Mouse (Mus musculus) neural tube, embryonic 14.5 days (tissue): ENCODE data around the gene Elp1. TPM values are rescaled to one million over a fixed set of nuclear protein-coding genes. Genes with fewer than 3 reads are reported as not detected.

ENCODE experiments used
- ATAC-seq: fragments of 200-750 bp; cut with Nextera tagmentation; 2 replicates; pipeline ENCODE4 v1.8.0; 2017; ENCODE audit warnings: low read depth, mild to moderate bottlenecking, moderate TSS enrichment, moderate library complexity
- H3K27ac ChIP-seq: fragments of 300-500 bp; sonication (generic); 2 replicates; pipeline ENCODE4 v1.5.1; 2014; ENCODE audit warnings: low read depth, mild to moderate bottlenecking, control low read depth, low read length, moderate library complexity, mixed read lengths
- H3K27me3 ChIP-seq: fragments of 300-500 bp; sonication (generic); 2 replicates; pipeline ENCODE4 v1.6.1; 2014; ENCODE audit warnings: low read length; ENCODE audit not compliant: control insufficient read depth, insufficient read depth
- H3K36me3 ChIP-seq: fragments of 300-500 bp; sonication (generic); 2 replicates; pipeline ENCODE4 v1.6.1; 2014; ENCODE audit warnings: low read length, mixed read lengths; ENCODE audit not compliant: control insufficient read depth, insufficient read depth
- H3K4me1 ChIP-seq: fragments of 300-500 bp; sonication (generic); 2 replicates; pipeline ENCODE4 v1.6.1; 2014; ENCODE audit warnings: low read length; ENCODE audit not compliant: control insufficient read depth, insufficient read depth
- H3K4me2 ChIP-seq: fragments of 300-500 bp; sonication (generic); 2 replicates; pipeline ENCODE4 v1.6.1; 2014; ENCODE audit warnings: mild to moderate bottlenecking, low read depth, low read length, control low read depth
- H3K4me3 ChIP-seq: fragments of 300-500 bp; sonication (generic); 2 replicates; pipeline ENCODE4 v1.5.1; 2014; ENCODE audit warnings: low read depth, low read length, control low read depth, mixed read lengths
- H3K9ac ChIP-seq: fragments of 300-500 bp; sonication (generic); replicated peaks from 2 replicates; pipeline ENCODE4 v1.6.1; 2014; ENCODE audit warnings: low read depth, mild to moderate bottlenecking, control low read depth, low read length, mixed read lengths
- H3K9me3 ChIP-seq: fragments of 300-500 bp; sonication (generic); 2 replicates; pipeline ENCODE4 v1.6.1; 2016; ENCODE audit warnings: low read length; ENCODE audit not compliant: control insufficient read depth
- WGBS: fragments of 180-500 bp; shearing (Covaris S2); extraction: QIAGEN DNeasy Blood & Tissue Kit; methylation state at CpG from one replicate; pipeline ENCODE4 v1.1.7; 2014; 5-methylcytosine and 5-hydroxymethylcytosine counted together
- polyA plus RNA-seq: library from polyadenylated mRNA; unstranded; fragments of >200 nt; fragmentation: Nextera tagmentation; extraction: Ambion mirVana; gene quantifications from 2 replicates; pipeline ENCODE4 v1.2.1, GENCODE M21; 2014

The Elp1 gene
- polyA plus RNA-seq, result 76.9 and 94.1 TPM in 2 replicates

GRCm38 (mm10) chr4:56801907-56802668 lies at the start of gene Elp1, which contains the start of gene Fam206a:
Gene Elp1 (minus strand): TSS chr4:56802331.
Gene Fam206a (plus strand): TSS chr4:56802345.
- under 1% methylated on average over 72 of the region's 72 CpGs for WGBS
- Histone ChIP-seq H3K9ac (peak within 1 kb of the TSS; percentile 84), H3K27ac (peak within 1 kb of the TSS; percentile 82), H3K4me2 (peak within 1 kb of the TSS; percentile 70), H3K4me1 (peaks cover 20% of the 10 kb centered on the region), H3K9me3 (no peaks in the 10 kb centered on the region), H3K36me3 (peaks cover 27% of the 10 kb centered on the region), H3K4me3 (peak within 1 kb of the TSS; percentile 97), H3K27me3 (no peaks in the 10 kb centered on the region)
- ATAC-seq, result peak; percentile 97

- 56% methylated on average over 6 of the region's 6 CpGs for WGBS
- no peak overlapping the region for H3K4me3 ChIP-seq
- H3K36me3 ChIP-seq, result no peaks in the 10 kb centered on the region
- no peak overlapping the region for H3K9ac ChIP-seq
- ATAC-seq, result peak; percentile 46; the same call in 1 of the 2 replicates
- H3K4me1 ChIP-seq, result no peaks in the 10 kb centered on the region
- no peak overlapping the region for H3K4me2 ChIP-seq
- H3K27ac ChIP-seq, result no peak overlapping the region
- H3K9me3 ChIP-seq, result no peaks in the 10 kb centered on the region
- no peaks in the 10 kb centered on the region for H3K27me3 ChIP-seq
These were observed 48.6 kb upstream of the Elp1 start for GRCm38 (mm10) chr4:56850724-56851123.

GRCm38 (mm10) chr4:56848044-56848443 lies 45.9 kb upstream of the Elp1 start:
- Histone ChIP-seq H3K27me3 (no peaks in the 10 kb centered on the region), H3K4me2 (no peak overlapping the region), H3K36me3 (peaks cover 6% of the 10 kb centered on the region; the same call in 1 of the 2 replicates), H3K9ac (no peak overlapping the region), H3K4me1 (no peaks in the 10 kb centered on the region), H3K27ac (no peak overlapping the region), H3K9me3 (no peaks in the 10 kb centered on the region), H3K4me3 (no peak overlapping the region)
- no peak for ATAC-seq
- 94% methylated on average over 6 of the region's 6 CpGs for WGBS

- no peak overlapping the region for H3K4me3 ChIP-seq
- H3K36me3 ChIP-seq, result peaks cover 6% of the 10 kb centered on the region; the same call in 1 of the 2 replicates
- no peaks in the 10 kb centered on the region for H3K9me3 ChIP-seq
- no peak overlapping the region for H3K4me2 ChIP-seq
- no peak overlapping the region for H3K27ac ChIP-seq
- H3K4me1 ChIP-seq, result no peaks in the 10 kb centered on the region
- WGBS, result 87% methylated on average over 3 of the region's 3 CpGs
- no peaks in the 10 kb centered on the region for H3K27me3 ChIP-seq
- no peak overlapping the region for H3K9ac ChIP-seq
- ATAC-seq, result no peak
These were observed 45.3 kb upstream of the Elp1 start for GRCm38 (mm10) chr4:56847400-56847799.

GRCm38 (mm10) chr4:56845896-56846533 lies 43.9 kb upstream of the Elp1 start:
- H3K9me3 ChIP-seq, result no peaks in the 10 kb centered on the region
- H3K27ac ChIP-seq, result no peak overlapping the region
- ATAC-seq, result peak; percentile 14; the same call in 1 of the 2 replicates
- H3K4me2 ChIP-seq, result no peak overlapping the region
- H3K9ac ChIP-seq, result no peak overlapping the region
- no peaks in the 10 kb centered on the region for H3K27me3 ChIP-seq
- no peaks in the 10 kb centered on the region for H3K4me1 ChIP-seq
- no peak overlapping the region for H3K4me3 ChIP-seq
- H3K36me3 ChIP-seq, result peaks cover 8% of the 10 kb centered on the region; the same call in 1 of the 2 replicates
- 51% methylated on average over 12 of the region's 12 CpGs for WGBS

- no peak overlapping the region for H3K9ac ChIP-seq
- H3K36me3 ChIP-seq, result peaks cover 11% of the 10 kb centered on the region; the same call in 1 of the 2 replicates
- no peak for ATAC-seq
- no peak overlapping the region for H3K4me2 ChIP-seq
- H3K27ac ChIP-seq, result no peak overlapping the region
- no peaks in the 10 kb centered on the region for H3K27me3 ChIP-seq
- 94% methylated on average over 4 of the region's 4 CpGs for WGBS
- no peaks in the 10 kb centered on the region for H3K9me3 ChIP-seq
- H3K4me1 ChIP-seq, result no peaks in the 10 kb centered on the region
- no peak overlapping the region for H3K4me3 ChIP-seq
These were observed 42.8 kb upstream of the Elp1 start for GRCm38 (mm10) chr4:56844911-56845310.

- H3K27me3 ChIP-seq, result no peaks in the 10 kb centered on the region
- H3K36me3 ChIP-seq, result peaks cover 11% of the 10 kb centered on the region; the same call in 1 of the 2 replicates
- no peak overlapping the region for H3K9ac ChIP-seq
- H3K4me3 ChIP-seq, result no peak overlapping the region
- H3K27ac ChIP-seq, result no peak overlapping the region
- 96% methylated on average over 2 of the region's 2 CpGs for WGBS
- ATAC-seq, result no peak
- H3K4me2 ChIP-seq, result no peak overlapping the region
- H3K4me1 ChIP-seq, result no peaks in the 10 kb centered on the region
- no peaks in the 10 kb centered on the region for H3K9me3 ChIP-seq
These were observed 41.8 kb upstream of the Elp1 start for GRCm38 (mm10) chr4:56843963-56844362.

- Histone ChIP-seq H3K9me3 (no peaks in the 10 kb centered on the region), H3K36me3 (peaks cover 11% of the 10 kb centered on the region; the same call in 1 of the 2 replicates), H3K9ac (no peak overlapping the region), H3K27ac (no peak overlapping the region), H3K4me3 (no peak overlapping the region), H3K4me1 (no peaks in the 10 kb centered on the region), H3K4me2 (no peak overlapping the region), H3K27me3 (no peaks in the 10 kb centered on the region)
- WGBS, result 81% methylated on average over 7 of the region's 7 CpGs
- no peak for ATAC-seq
These were observed 40.4 kb upstream of the Elp1 start for GRCm38 (mm10) chr4:56842501-56842900.

- Histone ChIP-seq H3K9ac (no peak overlapping the region), H3K4me2 (no peak overlapping the region), H3K27me3 (no peaks in the 10 kb centered on the region), H3K4me1 (no peaks in the 10 kb centered on the region), H3K9me3 (no peaks in the 10 kb centered on the region), H3K4me3 (no peak overlapping the region), H3K27ac (no peak overlapping the region), H3K36me3 (peaks cover 18% of the 10 kb centered on the region; the same call in 1 of the 2 replicates)
- WGBS, result 90% methylated on average over 3 of the region's 3 CpGs
- no peak for ATAC-seq
These were observed 38.2 kb upstream of the Elp1 start for GRCm38 (mm10) chr4:56840297-56840696.
